Mouse (Mus musculus) T-cell, adult 66 days (primary cell): ENCODE results near the gene Palm3. TPM values are rescaled to one million over a fixed set of nuclear protein-coding genes. Genes with fewer than 3 reads are reported as not detected.

ENCODE experiments used
- total RNA-seq, 2 experiments: library from RNA; stranded (reverse); gene quantifications; 3 replicates in 1 of 2; 4 replicates in 1 of 2; pipeline ENCODE4 v1.2.4; 2023

Palm3 gene
- not detected for total RNA-seq

GRCm38 (mm10) chr8:84021096-84021495 is at the start of gene Palm3:
Gene Palm3, plus strand, starts transcription at chr8:84021471.

DNA sequence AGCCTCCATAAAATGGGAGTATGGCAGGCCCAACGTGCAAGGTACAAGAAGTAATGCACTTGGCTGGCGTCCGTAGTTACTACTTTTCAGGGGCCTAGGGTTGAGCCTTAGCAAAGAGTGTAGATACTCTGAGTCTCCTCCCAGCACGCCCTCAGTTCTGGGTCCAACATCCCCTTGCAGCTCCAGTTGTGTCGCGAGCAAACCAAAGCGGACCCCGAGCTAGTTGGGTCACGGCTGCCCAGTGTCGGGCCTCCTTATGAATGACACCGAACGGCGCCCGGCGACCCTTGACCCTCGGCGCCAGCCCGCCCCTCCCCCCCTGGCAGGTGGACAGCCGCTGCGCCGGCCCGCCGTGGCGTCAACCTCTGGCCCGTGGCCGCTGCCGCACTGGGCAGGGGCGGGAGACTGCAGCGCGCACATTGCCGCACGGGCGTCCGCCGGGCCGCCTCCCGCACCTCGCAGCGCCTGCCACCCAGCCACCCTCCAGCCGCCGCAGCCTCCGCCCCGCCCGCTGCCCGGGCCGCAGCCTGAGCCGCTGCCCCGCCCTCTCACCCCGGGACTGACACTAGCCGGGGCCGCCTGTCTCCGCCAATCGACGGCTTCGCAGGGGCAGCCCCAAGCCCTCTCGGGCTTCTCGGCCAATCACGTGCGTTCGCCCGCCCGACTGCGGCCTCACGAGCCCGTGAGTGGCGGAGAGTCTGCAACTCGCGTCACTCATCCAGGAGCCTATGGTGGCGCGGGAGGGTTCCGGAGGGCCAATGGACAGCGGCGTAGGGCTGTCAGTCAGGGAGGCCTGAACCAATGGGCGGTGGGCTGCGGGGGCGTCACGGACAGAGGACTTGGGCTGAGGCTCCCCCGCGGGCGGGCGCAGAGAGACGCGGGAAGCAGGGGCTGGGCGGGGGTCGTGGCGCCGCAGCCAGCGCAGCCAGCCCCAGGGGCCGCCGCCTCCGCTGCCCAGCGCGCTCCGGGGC is 48.8 kb upstream of the Palm3 start, which contains the start of gene Prkaca:
Prkaca (plus strand) TSS at position 844 of the 971 bp plus-strand sequence.

GRCm38 (mm10) chr8:83997511-83998141 is 23.6 kb upstream of the Palm3 start, which contains the start of gene Samd1:
Gene Samd1, plus strand, starts transcription at chr8:83997672.

GRCm38 (mm10) chr8:84001281-84002000 is 19.8 kb upstream of the Palm3 start, which contains the start of gene 1700067K01Rik:
Gene 1700067K01Rik, plus strand, starts transcription at chr8:84001502.

DNA sequence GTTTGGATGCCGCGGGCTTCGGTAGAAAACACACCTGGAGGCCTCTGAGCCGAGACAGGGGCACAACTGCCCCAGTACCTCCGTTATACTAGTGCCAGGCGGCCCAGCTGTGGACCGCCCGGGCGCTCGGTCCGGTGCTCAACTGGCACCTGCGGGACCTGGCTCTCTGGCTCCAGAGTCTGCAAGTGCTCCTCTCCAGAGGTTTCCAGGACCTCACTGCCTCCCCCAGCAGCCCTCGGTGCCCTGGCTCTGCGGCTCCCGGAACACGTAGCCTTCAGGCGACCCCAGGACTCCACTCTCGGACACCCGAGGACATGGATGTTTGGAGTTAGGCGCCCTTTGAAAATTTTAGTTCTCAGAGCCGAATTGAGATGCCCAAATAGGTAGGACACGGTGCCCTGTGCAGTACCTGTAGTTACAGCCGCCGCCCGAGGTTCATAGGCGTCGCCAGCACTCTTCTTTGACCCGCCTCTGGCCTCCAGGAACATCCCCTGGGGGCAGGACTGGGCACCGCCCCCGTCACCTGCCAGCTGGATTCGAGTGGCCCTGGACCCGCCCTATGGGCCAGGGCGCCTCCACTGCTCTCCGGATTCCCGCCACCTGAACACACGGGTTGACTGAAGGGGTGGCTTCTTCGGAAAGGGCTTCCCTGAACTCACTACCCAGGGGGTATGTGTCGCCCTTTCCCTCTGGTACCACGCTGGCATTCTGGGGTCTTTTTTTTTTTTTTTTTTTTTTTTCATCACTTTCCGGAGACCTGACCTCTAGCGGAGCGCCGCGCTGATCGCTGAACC is 9.4 kb upstream of the Palm3 start, which contains the start of gene 2210011C24Rik:
2210011C24Rik (minus strand) TSS at position 467 of the 794 bp plus-strand sequence.

GRCm38 (mm10) chr8:84042066-84042947 is 21.0 kb downstream of the Palm3 start, which contains the start of gene Il27ra:
Gene Il27ra, minus strand, starts transcription at chr8:84042589.

DNA sequence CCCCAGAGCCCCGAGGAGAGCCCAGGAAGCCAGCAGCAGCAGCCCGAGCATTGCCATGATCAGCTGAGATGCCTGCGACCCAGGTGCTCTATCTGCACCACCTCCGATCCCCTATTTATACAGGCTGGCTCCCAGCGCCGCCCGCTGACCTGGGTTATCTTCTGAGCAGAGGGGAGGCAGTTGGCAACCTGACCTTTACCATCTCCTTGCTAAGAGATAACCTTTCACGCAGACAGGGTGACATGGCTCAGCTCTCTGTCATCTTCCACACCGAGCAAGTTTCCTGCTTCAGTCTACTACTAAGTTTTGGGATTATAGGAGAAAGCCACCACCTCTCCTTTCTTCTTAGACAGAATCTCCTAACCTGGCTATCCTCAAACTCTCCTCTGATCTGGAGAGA is 23.6 kb downstream of the Palm3 start, which contains the start of gene Rln3:
Rln3 (minus strand) TSS at position 101 of the 400 bp plus-strand sequence.

GRCm38 (mm10) chr8:84065037-84065436 is 43.8 kb downstream of the Palm3 start, which contains the start of gene Gm10643:
Gene Gm10643, minus strand, starts transcription at chr8:84065137.

GRCm38 (mm10) chr8:84066291-84066930 is 45.1 kb downstream of the Palm3 start, which contains the start of gene Rfx1:
Gene Rfx1, plus strand, starts transcription at chr8:84066834.

Other genes with a start within 250 kb of the Palm3 start
- 10 to 100 TPM; 68.1 to 74.6 TPM for gene Adgrl1, start 121.4 kb upstream of the Palm3 start, total RNA-seq
- gene Gm10644, start 66.3 kb upstream of the Palm3 start, total RNA-seq: 1 to 10 TPM in 1 of 2 experiments, under 1 TPM in 1; 0.98 to 1.2 TPM
- gene Asf1b, start 66.0 kb upstream of the Palm3 start, total RNA-seq: 10 to 100 TPM in 1 of 2 experiments, 1 to 10 TPM in 1; 9.5 to 12.8 TPM
- 10 to 100 TPM; 38.9 to 43.0 TPM for gene Prkaca, start 48.5 kb upstream of the Palm3 start, total RNA-seq
- 10 to 100 TPM; 47.5 to 55.7 TPM for gene Samd1, start 23.8 kb upstream of the Palm3 start, total RNA-seq
- under 1 TPM; 0.87 to 0.89 TPM for gene 1700067K01Rik, start 20.0 kb upstream of the Palm3 start, total RNA-seq
- not detected for gene 2210011C24Rik, start 9.3 kb upstream of the Palm3 start, total RNA-seq
- 100 to 1,000 TPM; 284 to 309 TPM for gene Il27ra, start 21.1 kb downstream of the Palm3 start, total RNA-seq
- gene Rln3, start 23.5 kb downstream of the Palm3 start, total RNA-seq: 1 to 10 TPM; 2.7 to 3.2 TPM
- 1 to 10 TPM; 1.9 to 2.1 TPM for gene Gm10643, start 43.7 kb downstream of the Palm3 start, total RNA-seq
- gene Rfx1, start 45.4 kb downstream of the Palm3 start, total RNA-seq: 10 to 100 TPM; 94.6 to 95.5 TPM
- 10 to 100 TPM; 61.4 to 66.8 TPM for gene Dcaf15, start 83.3 kb downstream of the Palm3 start, total RNA-seq
- 10 to 100 TPM; 12.2 to 24.2 TPM for gene Podnl1, start 104.5 kb downstream of the Palm3 start, total RNA-seq
- gene Cc2d1a, start 126.5 kb downstream of the Palm3 start, total RNA-seq: 10 to 100 TPM; 34.1 to 37.3 TPM
- 1 to 10 TPM; 2.0 to 4.1 TPM for gene 4930432K21Rik, start 126.6 kb downstream of the Palm3 start, total RNA-seq
- gene Nanos3, start 163.7 kb downstream of the Palm3 start, total RNA-seq: not detected
- gene Zswim4, start 215.6 kb downstream of the Palm3 start, total RNA-seq: 10 to 100 TPM; 25.0 to 26.5 TPM
- gene D8Ertd738e, start 228.2 kb downstream of the Palm3 start, total RNA-seq: 100 to 1,000 TPM; 166 to 169 TPM
- gene Mri1, start 235.9 kb downstream of the Palm3 start, total RNA-seq: 10 to 100 TPM; 38.4 to 42.1 TPM
- 10 to 100 TPM; 21.3 to 22.5 TPM for gene Ccdc130, start 248.9 kb downstream of the Palm3 start, total RNA-seq